Mouse (Mus musculus): ENCODE measurements around the gene Mtif3.

- TF ChIP-seq NELFE (IDR thresholded peaks at IDR 0.05; ENCODE audit: low read depth, low read length) = no peak
- no peak for TF ChIP-seq EP300 (IDR thresholded peaks at IDR 0.05; ENCODE audit: low read length)
- TF ChIP-seq GABPA (IDR thresholded peaks at IDR 0.05; ENCODE audit: insufficient replicate concordance, low read depth, low read length) = no peak
- no peak for TF ChIP-seq CTCF (conservative IDR thresholded peaks at IDR 0.05 in 1 of 2, IDR thresholded peaks at IDR 0.05 in 1 of 2; ENCODE audit: low read depth in 2 of 2, low read length in 2 of 2)
- no peak for TF ChIP-seq TCF12 (IDR thresholded peaks at IDR 0.05; ENCODE audit: low read depth, low read length)
- TF ChIP-seq ZMIZ1 (IDR thresholded peaks at IDR 0.05; ENCODE audit: low read depth, low read length) = no peak
- TF ChIP-seq POLR2A (IDR thresholded peaks at IDR 0.05; ENCODE audit: low read depth, low read length) = no peak
- TF ChIP-seq UBTF (IDR thresholded peaks at IDR 0.05; ENCODE audit: low read depth, low read length) = no peak
- TF ChIP-seq ETS1 (conservative IDR thresholded peaks at IDR 0.05; ENCODE audit: low read depth, low read length) = no peak
- no peak for TF ChIP-seq KAT2A (IDR thresholded peaks at IDR 0.05; ENCODE audit: insufficient replicate concordance, low read length)
- TF ChIP-seq USF2 (conservative IDR thresholded peaks at IDR 0.05; ENCODE audit: low read depth, low read length) = no peak
Observed at GRCm38 (mm10) chr5:146913355-146913754, 50.2 kb downstream of the Mtif3 start.
